Mouse (Mus musculus) liver, embryonic 11.5 days (tissue): Measurements from ENCODE around the gene Dis3. TPM values are rescaled to one million over a fixed set of nuclear protein-coding genes. Genes with fewer than 3 reads are reported as not detected.

Source experiments
- ATAC-seq: fragments of 200-750 bp; cut with Nextera tagmentation; replicated peaks from 2 replicates; pipeline ENCODE4 v1.8.0; 2017; ENCODE audit warnings: moderate number of reproducible peaks, mild to moderate bottlenecking, moderate TSS enrichment, moderate library complexity; ENCODE audit not compliant: low FRiP score
- DNase-seq: peaks from one replicate; pipeline ENCODE4 v3.0.0-alpha.2; 2017; ENCODE audit warnings: low spot score
- H3K27ac ChIP-seq: fragments of 300-500 bp; sonication (generic); 2 replicates; pipeline ENCODE4 v1.5.1; 2014; ENCODE audit warnings: mild to moderate bottlenecking, low read depth, low read length, control low read depth
- H3K27me3 ChIP-seq: fragments of 300-500 bp; sonication (generic); replicated peaks from 2 replicates; pipeline ENCODE4 v1.6.1; 2014; ENCODE audit warnings: low read length, mixed read lengths; ENCODE audit not compliant: control insufficient read depth, insufficient read depth
- H3K36me3 ChIP-seq: fragments of 300-500 bp; sonication (generic); 2 replicates; pipeline ENCODE4 v1.6.1; 2014; ENCODE audit warnings: mild to moderate bottlenecking, low read length, moderate library complexity, mixed read lengths; ENCODE audit not compliant: control insufficient read depth, insufficient read depth
- H3K4me1 ChIP-seq: fragments of 300-500 bp; sonication (generic); replicated peaks from 2 replicates; pipeline ENCODE4 v1.6.1; 2014; ENCODE audit warnings: low read length, mixed read lengths; ENCODE audit not compliant: control insufficient read depth, insufficient read depth
- H3K4me2 ChIP-seq: fragments of 300-500 bp; sonication (generic); 2 replicates; pipeline ENCODE4 v1.6.1; 2014; ENCODE audit warnings: mild to moderate bottlenecking, control low read depth, moderate library complexity
- H3K4me3 ChIP-seq: fragments of 300-500 bp; sonication (generic); 2 replicates; pipeline ENCODE4 v1.5.1; 2014; ENCODE audit warnings: low read depth, low read length, control low read depth
- H3K9ac ChIP-seq: fragments of 300-500 bp; sonication (generic); 2 replicates; pipeline ENCODE4 v1.6.1; 2014; ENCODE audit warnings: low read depth, low read length, control low read depth
- H3K9me3 ChIP-seq: fragments of 300-500 bp; sonication (generic); 2 replicates; pipeline ENCODE4 v1.6.1; 2016; ENCODE audit warnings: low read length, inconsistent platforms, mixed read lengths; ENCODE audit not compliant: control insufficient read depth
- WGBS: fragments of 180-500 bp; shearing (Covaris S2); extraction: QIAGEN DNeasy Blood & Tissue Kit; methylation state at CpG from one replicate; pipeline ENCODE4 v1.1.7; 2014; 5-methylcytosine and 5-hydroxymethylcytosine counted together
- polyA plus RNA-seq: library from polyadenylated mRNA; unstranded; fragments of >200 nt; fragmentation: Nextera tagmentation; extraction: Ambion mirVana; gene quantifications from 2 replicates; pipeline ENCODE4 v1.2.1, GENCODE M21; 2014

Dis3 gene
- 44.6 and 50.5 TPM in 2 replicates for polyA plus RNA-seq

GRCm38 (mm10) chr14:99099267-99099966, at the start of gene Dis3, which contains the start of gene Pibf1:
TSS of gene Dis3 (minus strand) at chr14:99099770.
TSS of gene Pibf1 (plus strand) at chr14:99099424.
- Histone ChIP-seq H3K4me2 (peak within 1 kb of the TSS; percentile 90), H3K36me3 (peaks cover 17% of the 10 kb centered on the region), H3K4me3 (peak within 1 kb of the TSS; percentile 94), H3K9ac (peak within 1 kb of the TSS; percentile 92), H3K9me3 (no peaks in the 10 kb centered on the region), H3K4me1 (peaks cover 9% of the 10 kb centered on the region), H3K27ac (peak within 1 kb of the TSS; percentile 64; the same call in 1 of the 2 replicates), H3K27me3 (no peaks in the 10 kb centered on the region)
- peak; percentile 94 for DNase-seq
- ATAC-seq = peak; percentile 99
- WGBS = under 1% methylated on average over 73 of the region's 73 CpGs

GRCm38 (mm10) chr14:99146841-99147240, 47.3 kb upstream of the Dis3 start:
- DNase-seq = no peak

GRCm38 (mm10) chr14:99141786-99142633, 42.4 kb upstream of the Dis3 start:
- Histone ChIP-seq H3K27ac (no peak overlapping the region), H3K27me3 (no peaks in the 10 kb centered on the region), H3K4me1 (no peaks in the 10 kb centered on the region), H3K36me3 (no peaks in the 10 kb centered on the region; the same call in 1 of the 2 replicates), H3K4me3 (no peak overlapping the region), H3K9ac (no peak overlapping the region), H3K9me3 (no peaks in the 10 kb centered on the region), H3K4me2 (no peak overlapping the region)
- peak; percentile 85 for ATAC-seq
- WGBS = 36% methylated on average over 15 of the region's 15 CpGs
- DNase-seq = peak; percentile 63

More at GRCm38 (mm10) chr14:99146841-99147240, 47.3 kb upstream of the Dis3 start:
- Histone ChIP-seq H3K27ac (no peak overlapping the region), H3K9me3 (no peaks in the 10 kb centered on the region), H3K4me1 (no peaks in the 10 kb centered on the region), H3K4me2 (no peak overlapping the region), H3K27me3 (no peaks in the 10 kb centered on the region), H3K4me3 (no peak overlapping the region), H3K36me3 (peaks cover 2% of the 10 kb centered on the region; the same call in 1 of the 2 replicates), H3K9ac (no peak overlapping the region)
- no peak for ATAC-seq
- WGBS = 92% methylated on average over 1 of the region's 1 CpGs

- no peaks in the 10 kb centered on the region for H3K27me3 ChIP-seq
- H3K9ac ChIP-seq = no peak overlapping the region
- no peaks in the 10 kb centered on the region for H3K4me1 ChIP-seq
- ATAC-seq = no peak
- no peak for DNase-seq
- H3K4me2 ChIP-seq = no peak overlapping the region
- no peak overlapping the region for H3K27ac ChIP-seq
- 92% methylated on average over 2 of the region's 2 CpGs for WGBS
- H3K36me3 ChIP-seq = no peaks in the 10 kb centered on the region; the same call in 1 of the 2 replicates
- H3K4me3 ChIP-seq = no peak overlapping the region
- no peaks in the 10 kb centered on the region for H3K9me3 ChIP-seq
These were observed 40.5 kb upstream of the Dis3 start for GRCm38 (mm10) chr14:99140036-99140435.

GRCm38 (mm10) chr14:99136297-99136696, 36.7 kb upstream of the Dis3 start:
- ATAC-seq (no peak), DNase-seq (no peak)
- no peak overlapping the region for H3K9ac ChIP-seq
- H3K4me2 ChIP-seq = no peak overlapping the region
- H3K36me3 ChIP-seq = no peaks in the 10 kb centered on the region; the same call in 1 of the 2 replicates
- no peak overlapping the region for H3K27ac ChIP-seq
- 96% methylated on average over 16 of the region's 16 CpGs for WGBS
- no peaks in the 10 kb centered on the region for H3K27me3 ChIP-seq
- H3K4me3 ChIP-seq = no peak overlapping the region
- no peaks in the 10 kb centered on the region for H3K9me3 ChIP-seq
- H3K4me1 ChIP-seq = no peaks in the 10 kb centered on the region

- no peak overlapping the region for H3K27ac ChIP-seq
- no peak for DNase-seq
- no peak overlapping the region for H3K4me3 ChIP-seq
- H3K4me1 ChIP-seq = no peaks in the 10 kb centered on the region
- no peaks in the 10 kb centered on the region for H3K27me3 ChIP-seq
- no peak overlapping the region for H3K9ac ChIP-seq
- no peak for ATAC-seq
- no peaks in the 10 kb centered on the region; the same call in 1 of the 2 replicates for H3K36me3 ChIP-seq
- H3K9me3 ChIP-seq = no peaks in the 10 kb centered on the region
- 93% methylated on average over 9 of the region's 9 CpGs for WGBS
- no peak overlapping the region for H3K4me2 ChIP-seq
These were observed 36.2 kb upstream of the Dis3 start for GRCm38 (mm10) chr14:99135761-99136160.

- DNase-seq (no peak), ATAC-seq (no peak)
- Histone ChIP-seq H3K4me1 (no peaks in the 10 kb centered on the region), H3K9me3 (no peaks in the 10 kb centered on the region), H3K27ac (no peak overlapping the region), H3K4me2 (no peak overlapping the region), H3K36me3 (no peaks in the 10 kb centered on the region; the same call in 1 of the 2 replicates), H3K27me3 (no peaks in the 10 kb centered on the region), H3K9ac (no peak overlapping the region), H3K4me3 (no peak overlapping the region)
- 90% methylated on average over 2 of the region's 2 CpGs for WGBS
These were observed 34.5 kb upstream of the Dis3 start for GRCm38 (mm10) chr14:99134048-99134447.

- H3K4me1 ChIP-seq = no peaks in the 10 kb centered on the region
- H3K4me2 ChIP-seq = no peak overlapping the region
- no peak overlapping the region for H3K27ac ChIP-seq
- WGBS = 78% methylated on average over 2 of the region's 2 CpGs
- no peak for ATAC-seq
- H3K9ac ChIP-seq = no peak overlapping the region
- no peaks in the 10 kb centered on the region for H3K27me3 ChIP-seq
- H3K9me3 ChIP-seq = no peaks in the 10 kb centered on the region
- no peak for DNase-seq
- H3K4me3 ChIP-seq = no peak overlapping the region
- H3K36me3 ChIP-seq = no peaks in the 10 kb centered on the region; the same call in 1 of the 2 replicates
These were observed 29.5 kb upstream of the Dis3 start for GRCm38 (mm10) chr14:99129050-99129449.
